Mouse (Mus musculus) right cerebral cortex, postnatal 14 days (tissue): Measurements from ENCODE around the gene Nr2e3.
"Not testable (repeated sequence)": the region's sequence is repeated elsewhere in the genome, so short reads cannot be mapped to it uniquely, and the experiment has no call there.

ENCODE experiments used
- DNase-seq: peaks from one replicate; pipeline ENCODE4 v3.0.0; 2022

The Nr2e3 gene

DNA sequence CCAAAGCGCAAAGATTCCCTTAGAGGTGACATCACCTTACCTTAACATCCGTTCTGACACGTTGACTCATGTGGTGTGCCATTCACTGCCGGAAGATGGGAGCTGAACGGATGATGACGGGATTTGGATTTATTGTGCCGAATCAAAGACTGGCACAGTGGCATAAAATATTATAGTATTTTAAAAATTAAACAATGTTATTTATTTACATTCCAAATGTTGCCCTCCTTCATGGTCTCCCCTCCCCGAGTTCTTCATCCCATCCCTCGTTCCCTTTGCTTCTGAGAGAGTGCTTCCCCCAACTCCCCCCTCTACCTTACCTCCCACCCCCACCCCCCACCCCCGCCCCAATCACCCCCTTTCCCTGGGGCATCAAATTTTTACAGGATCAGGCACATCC lies at the start of gene Nr2e3:
TSS of gene Nr2e3 (minus strand) at position 101 of the 400 bp plus-strand sequence.
- no peak for DNase-seq

DNA sequence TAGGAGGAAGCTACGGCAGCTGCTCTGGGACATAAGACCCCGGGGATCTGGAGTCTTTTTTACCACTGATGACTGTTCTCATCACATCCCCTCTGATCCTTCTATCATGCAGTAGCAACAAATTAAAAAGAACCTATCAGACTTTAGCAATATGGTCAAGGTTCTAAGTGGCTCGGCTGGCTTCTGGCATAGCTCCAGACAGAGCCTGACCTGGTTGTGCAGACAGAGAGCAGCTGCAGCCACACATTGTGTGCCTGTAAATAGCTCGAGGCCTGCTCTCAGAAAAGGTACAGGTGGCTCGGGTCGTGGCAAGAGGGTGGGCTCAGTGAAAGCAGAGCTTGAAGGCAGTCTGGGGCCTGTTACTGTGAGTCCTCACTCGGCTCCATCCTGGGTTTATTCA lies 48.5 kb upstream of the Nr2e3 start:
- DNase-seq: no peak

DNA sequence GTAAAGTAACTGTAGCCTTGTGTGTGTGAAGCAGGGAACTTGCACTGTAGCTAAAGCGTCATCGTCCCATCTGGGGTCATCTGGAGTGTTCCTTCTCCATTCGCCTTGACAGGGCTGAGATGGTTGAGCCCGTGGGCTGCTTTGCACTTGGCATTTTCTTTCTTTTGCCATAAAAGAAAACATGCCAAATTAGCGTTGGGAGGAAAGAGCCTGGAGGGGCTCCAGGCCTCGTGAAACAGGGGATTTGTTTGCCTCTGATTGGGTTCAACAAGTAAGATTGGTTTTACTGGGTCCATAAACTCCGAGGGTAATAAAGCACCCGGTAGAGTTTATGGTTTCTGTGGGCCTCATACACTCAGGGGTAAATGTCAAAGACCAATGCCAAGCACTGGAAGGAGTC lies 41.9 kb upstream of the Nr2e3 start:
- no peak for DNase-seq

DNA sequence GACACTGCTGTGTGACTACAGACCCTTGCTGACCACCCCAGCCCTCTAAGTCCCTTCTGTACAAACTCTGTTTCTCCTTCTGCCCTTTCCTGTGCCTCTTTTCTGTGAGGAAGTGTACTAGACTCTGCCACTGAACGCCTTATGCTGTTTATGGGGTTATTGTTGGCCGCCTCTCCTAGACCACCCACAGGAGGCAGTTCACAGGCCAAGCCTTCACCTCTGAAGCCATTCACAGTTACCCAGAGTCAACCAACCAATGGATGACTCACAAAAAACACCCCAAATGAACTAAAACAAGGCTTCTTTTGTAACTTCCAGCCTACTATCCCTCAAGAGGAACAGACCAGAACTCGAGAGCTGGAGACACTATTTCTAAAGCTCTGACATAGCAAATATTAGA lies 41.0 kb upstream of the Nr2e3 start:
- no peak for DNase-seq

DNA sequence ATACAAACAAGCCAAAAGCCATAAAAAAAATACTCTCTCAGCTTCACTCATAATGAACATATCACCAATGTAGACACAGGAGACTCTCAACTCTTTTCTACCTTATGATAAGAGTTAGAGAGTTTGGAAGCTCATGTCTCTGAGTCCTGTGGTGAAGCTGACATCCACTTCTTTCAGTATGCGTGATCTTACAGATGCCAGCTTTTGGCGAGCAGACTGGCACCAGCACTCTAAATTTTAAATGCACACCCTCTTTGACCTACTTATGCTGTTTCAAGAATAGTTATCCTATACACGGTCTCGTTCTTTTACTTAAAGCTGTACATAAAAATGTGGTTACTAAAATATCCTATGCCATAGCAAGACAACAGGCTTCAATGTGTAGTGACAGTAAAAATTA lies 37.3 kb upstream of the Nr2e3 start:
- no peak for DNase-seq

DNA sequence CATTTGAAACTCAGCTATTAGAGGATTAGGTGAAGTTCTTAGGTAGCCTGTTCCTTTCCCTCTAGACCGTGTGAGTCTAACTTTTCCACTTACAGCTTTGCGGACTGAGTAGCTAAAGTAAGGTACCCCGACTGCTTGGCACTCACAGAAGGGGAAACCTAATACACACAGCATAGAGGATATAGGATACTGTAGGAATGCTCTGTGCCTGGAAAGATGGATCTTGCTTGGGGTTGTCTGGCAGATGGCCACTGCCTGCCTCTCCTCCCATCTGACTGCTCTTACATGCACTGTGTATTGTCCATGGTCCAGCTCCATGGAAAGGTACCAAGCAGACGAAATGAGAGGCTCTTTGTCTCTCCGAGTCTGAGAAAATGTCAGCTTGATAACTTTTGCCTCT lies 30.9 kb upstream of the Nr2e3 start:
- no peak for DNase-seq

DNA sequence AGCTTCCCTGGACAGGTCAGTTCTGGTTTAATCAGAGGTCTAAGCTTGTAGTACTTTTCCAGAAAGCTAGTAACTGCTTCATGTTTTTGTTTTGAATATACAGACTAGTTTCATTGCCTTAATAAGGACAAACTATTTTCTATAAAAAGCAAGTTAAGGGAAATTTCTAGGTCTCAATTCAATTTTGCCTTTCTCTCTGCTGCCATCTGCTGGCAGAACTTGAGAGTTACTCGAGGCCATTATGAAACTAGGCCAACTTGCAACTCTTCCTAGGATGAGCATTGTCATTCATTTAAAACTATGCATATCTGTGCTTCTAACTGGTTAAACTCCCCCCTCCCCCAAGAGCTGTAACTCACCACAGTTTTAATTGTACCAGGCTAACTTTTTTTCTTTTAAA lies 29.4 kb upstream of the Nr2e3 start:
- DNase-seq: peak; percentile 72

DNA sequence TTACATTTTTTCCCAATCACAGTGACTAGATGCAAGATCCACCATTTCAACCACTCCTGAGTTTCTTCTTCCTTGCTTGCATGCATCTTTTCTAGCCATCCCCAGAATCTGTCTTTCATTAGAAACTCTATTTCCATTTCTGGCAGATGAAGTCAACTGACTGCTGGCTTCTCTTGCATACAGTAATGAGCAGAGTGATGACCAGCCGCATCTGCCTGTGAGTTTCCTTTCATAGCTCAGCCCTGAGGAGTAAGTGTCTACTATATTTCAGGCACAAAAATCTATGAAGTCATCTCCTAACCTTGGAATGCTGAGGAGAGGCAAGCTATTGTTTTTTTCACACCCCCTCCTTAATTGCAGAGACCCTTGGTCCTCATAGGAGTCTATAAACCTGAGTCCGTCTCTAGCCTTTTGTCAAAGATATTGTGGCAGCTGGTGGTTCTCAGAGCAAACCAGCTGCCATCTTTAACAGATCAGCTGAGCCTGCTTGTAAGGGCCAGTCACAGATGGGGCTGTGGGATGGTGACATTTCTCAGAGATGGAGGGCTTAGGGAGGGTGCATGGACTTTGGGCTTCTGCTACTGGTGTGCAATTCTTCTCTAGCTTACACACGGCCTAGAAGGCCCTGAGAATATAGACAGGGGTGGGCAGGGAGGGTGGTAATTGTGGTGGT lies 25.6 kb upstream of the Nr2e3 start:
- DNase-seq: no peak

DNA sequence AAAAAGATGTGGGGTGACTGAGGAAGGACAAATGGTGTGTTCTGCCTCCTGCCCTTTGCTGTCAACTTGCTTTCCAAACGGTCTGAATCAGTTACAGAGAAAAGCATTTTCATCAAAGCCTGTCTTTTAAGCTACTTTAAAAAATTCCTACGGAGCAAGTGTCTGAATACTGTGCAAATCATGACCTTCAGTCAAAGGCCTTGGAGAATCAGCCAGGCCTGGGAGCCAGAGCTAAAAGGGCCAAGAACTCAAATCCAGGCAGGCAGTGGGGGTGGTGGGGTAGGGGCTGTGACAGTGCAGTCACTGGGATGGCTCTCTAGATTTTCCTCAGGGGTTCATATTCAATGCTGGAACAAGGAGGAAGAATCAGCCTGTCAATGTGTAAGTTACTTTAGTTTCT lies 20.7 kb upstream of the Nr2e3 start:
- no peak for DNase-seq

DNA sequence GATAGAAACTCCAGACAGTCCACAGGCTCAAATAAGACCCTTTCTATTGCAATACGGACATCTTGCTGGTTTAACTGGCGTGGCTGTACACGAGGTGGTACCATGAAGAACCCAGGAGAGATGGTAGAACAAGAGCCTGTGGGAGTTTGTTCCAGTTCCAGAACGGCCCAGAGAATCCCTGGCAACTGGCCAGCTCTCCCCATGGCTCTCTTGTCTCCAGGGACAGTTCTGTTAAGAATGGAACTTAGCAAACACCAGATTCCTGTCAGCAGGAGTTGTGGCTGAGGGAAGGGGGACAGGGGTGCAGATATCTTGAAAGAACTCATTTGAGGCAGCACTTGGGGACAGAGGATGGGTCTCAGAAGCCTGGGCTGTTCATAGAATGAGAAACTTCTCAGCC lies 10.8 kb upstream of the Nr2e3 start:
- no peak for DNase-seq

DNA sequence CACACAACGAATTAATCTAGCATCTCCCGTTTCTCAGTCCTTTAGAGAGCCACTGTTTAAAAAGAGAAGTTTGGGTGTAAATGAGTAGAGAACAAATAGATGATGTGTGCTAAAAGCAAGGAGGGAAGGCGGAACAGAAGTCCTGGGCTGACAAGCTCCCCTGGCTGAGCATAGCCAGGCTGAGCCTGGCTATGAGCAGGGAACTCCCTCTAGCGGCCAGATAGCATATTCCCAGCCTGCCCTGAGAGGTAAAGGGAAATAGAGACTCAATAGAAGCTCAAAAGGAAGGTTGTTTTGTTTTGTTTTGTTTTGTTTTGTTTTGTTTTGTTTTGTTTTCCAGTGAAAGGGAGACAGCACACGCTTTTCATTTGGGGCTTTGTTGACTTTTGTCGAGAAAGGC lies 8.9 kb upstream of the Nr2e3 start:
- peak; percentile 76 for DNase-seq

DNA sequence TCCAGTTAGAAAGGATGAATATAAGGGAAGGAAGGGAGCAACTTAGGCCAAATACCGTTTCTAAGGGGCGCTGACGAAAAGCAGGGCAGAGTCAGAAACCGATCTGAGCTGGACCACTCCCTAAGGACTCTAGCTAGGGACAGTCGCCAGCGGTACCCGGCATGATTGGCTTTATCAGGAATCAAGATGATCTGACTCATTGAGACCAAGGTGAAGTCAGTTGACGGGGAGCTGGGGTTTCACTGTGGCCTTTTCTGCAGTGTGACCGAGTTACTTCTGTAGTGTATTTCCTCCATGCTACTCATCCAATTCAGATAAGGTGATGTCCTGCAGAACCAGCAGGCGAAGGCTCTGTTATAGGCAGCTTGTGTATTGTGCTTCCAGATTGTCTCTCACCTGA lies 4.6 kb upstream of the Nr2e3 start:
- DNase-seq: no peak

DNA sequence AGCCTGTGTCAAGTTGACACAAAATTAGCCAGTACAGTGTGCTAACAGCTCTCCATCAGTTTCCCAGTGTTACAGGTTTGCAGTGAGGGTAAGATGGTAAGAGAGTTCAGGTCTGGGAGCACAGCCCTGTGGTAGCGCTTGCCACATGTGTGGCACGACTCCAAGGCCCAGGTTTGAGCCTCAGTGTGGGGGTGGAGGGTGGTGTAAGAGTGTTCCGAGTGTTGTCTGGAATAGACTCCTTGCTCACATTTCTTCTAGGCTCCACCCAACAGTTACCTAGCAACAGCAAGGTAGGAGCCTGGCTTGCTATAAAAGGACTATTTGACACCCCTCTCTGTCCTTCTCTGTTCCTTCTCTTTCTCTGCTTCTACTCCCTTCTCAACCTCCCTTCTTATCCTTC lies 3.9 kb upstream of the Nr2e3 start:
- no peak for DNase-seq

DNA sequence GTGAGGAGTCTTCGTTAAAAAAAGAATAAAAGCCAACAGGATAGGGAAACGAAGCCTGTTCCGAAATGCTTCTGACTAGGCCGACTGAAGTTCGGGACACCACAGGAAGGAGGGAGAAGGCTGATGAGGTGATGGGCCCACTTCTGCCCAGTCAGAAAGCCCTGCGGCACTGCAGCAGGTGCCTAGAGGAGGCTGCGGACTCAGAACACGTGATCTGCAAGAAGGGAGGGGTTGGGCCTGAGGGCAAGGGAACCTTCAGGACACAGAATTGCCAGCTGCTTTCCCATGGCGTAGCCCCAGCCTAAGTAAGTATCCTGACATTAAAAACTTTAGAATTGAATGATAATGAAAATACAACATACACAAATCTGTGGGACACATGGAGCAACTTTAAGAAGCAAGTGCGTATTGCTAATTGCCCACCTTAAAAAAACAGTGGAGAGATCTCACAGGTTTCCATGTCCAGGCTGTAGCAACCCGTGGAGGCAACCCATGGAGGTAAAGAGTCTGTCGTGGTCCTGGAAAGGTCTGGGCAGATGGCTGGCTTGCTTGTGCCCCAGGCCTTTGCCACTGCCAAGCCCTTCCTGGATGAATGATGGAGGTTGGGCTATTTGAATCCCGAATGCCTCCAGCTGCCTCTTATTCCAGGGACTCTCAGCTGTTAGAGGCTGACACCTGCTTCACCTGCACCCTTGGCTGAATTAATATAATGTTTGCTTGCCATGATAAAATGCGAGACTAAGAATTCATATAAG lies 919 bp upstream of the Nr2e3 start:
- no peak for DNase-seq

DNA sequence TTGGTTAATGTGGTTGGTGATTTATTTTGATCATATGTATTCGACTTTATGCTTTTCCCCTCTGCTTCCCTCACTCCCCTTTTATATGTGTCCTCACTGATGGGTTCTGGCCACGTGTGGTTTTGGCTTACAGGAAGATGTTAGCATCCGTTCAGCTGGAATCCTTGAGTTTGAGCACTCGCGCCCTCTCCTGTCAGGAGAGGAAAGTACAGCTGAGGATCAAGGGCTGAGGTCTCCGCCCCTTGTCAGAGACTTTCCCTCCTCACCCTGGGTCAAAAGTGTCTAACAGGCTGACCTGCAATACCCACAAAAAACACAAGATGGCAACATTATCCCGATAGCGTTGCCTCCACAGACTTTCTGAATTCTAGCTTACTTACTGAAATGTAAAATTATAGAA lies 1.2 kb downstream of the Nr2e3 start:
- peak; percentile 57 for DNase-seq

DNA sequence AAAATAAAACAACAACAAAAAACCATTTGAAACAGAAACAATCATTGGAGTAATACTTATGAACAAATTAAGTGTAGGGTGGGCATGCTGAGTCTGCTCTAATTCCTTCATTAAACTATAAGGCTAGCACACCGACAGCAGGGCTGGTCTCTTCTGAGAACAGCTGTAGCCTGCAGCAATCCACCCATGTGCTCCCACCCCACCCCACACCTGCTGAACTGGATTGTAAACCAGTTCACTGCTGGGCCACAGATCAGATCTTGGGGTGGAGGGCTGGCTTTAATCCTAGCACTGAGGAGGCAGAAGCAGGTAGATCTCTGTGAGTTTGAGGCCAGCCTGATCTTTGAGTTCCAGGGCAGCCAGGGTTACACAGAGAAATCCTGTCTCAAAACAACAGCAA lies 2.3 kb downstream of the Nr2e3 start:
- DNase-seq: not testable (repeated sequence)

DNA sequence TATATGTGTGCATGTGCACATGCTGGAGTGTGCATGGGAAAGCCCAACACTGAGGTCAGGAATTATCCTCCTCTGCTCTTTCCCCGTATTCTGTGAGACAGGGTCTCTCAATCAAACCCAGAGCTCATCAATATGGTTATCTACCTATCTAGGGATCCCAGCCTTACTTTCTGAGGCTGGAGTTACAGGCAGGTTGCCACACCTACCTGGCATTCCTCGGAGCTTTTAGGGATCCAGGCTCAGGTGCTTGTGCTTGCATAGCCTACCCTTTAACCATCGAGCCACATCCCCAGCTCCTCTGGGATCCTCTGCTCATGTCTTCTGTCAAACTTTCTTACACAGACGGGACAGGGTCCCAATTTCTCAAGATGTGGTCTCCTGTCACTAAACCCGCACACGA lies 4.0 kb downstream of the Nr2e3 start:
- no peak for DNase-seq

DNA sequence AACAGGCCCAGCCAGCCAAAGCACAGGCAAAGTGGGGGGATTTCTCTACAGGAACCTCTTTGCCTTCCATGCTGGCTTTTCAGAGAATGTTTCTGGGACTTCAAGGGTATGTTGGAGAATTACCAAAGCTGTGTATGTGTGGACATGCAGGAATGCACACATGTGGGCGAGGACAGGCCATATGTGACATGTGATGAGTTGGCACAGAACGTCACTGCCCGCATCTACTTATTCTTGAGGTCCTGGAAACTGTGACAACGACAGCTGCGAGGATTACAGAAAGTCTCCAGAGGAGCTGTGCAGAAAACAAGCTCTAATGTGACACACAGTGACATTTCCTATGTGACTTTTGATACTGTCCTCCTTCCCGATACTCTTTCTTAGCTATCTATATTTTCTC lies 4.8 kb downstream of the Nr2e3 start:
- DNase-seq: no peak

DNA sequence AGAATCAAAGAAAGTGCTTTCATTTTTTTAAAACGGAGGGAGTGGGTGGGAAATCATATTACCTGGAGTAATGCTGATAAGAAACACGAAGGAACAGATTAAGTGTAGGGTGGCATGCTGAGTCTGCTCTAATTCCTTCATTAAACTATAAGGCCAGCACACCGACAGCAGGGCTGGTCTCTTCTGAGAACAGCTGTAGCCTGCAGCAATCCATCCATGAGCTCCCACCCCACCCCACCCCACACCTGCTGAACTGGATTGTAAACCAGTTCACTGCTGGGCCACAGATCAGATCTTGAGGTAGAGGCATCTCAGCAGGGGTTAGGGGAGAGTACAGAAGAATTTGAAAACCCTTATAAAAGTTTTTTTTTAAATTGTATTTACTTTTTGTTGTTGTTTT lies 5.3 kb downstream of the Nr2e3 start:
- DNase-seq: no peak

DNA sequence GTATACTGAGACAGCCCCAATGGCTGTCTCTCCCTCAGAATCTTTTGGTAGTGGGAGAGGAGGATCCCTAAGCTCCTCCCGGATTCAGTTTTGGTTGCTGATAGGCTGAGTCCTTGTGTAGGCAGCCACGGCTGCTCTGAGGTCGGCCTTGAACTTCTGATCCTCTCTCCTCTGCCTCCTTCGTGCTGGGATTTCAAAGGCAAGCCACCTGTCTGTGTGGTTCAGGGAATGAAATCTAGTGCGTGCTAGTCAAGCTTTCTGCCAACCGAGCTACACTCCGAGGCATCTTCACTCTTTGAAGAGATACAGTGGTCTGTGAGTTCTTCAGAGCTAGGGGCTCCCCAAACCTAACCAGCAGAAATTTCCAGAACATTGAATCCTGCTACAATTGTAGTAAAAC lies 6.9 kb downstream of the Nr2e3 start:
- no peak for DNase-seq

DNA sequence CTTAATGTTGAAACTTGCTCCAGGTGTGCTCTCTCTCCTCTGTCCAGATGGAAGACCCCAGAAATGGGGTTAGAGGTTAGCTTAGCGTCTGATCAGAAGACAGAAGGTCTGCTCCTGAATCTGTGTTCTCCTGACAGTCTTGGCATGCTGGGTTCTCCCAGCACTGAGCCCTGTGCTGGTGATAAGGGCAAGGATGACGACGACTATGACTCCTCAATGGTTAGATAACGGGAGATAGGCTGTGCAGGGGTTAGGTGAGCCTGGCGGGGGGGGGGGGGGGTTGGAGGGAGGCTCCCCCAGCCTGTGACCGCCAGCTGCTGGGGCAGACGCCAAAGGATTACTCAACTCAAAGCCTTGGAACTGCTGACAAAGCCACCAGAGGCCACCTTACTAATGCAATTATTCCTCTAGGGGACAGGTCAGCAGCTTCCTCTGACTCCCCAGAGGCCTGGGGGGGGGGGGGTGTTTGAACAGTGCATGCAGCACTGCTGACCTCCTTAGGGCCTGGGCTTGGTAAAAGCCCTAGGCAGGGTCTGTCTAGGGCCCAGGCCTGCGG lies 7.9 kb downstream of the Nr2e3 start:
- DNase-seq: no peak

DNA sequence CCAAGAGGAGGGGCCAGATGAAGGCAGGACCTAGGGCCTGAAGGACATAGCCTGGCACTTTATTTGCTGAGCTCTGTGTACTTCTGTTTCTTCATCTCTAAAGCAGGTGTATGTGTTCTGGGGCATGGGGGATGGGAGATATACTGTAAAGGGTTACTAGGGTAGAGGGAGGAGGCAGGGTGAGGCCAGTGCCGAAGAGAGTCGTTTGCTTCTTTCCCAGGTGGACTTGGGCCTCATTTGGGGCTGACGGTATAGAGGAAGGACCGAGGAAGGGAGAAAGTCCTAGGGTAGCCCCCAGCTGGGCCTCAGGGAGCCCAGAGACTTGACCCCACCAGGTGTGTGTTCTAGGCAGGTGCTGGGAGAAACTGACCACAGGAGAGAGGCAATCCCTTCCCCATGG lies 8.5 kb downstream of the Nr2e3 start:
- DNase-seq: no peak

DNA sequence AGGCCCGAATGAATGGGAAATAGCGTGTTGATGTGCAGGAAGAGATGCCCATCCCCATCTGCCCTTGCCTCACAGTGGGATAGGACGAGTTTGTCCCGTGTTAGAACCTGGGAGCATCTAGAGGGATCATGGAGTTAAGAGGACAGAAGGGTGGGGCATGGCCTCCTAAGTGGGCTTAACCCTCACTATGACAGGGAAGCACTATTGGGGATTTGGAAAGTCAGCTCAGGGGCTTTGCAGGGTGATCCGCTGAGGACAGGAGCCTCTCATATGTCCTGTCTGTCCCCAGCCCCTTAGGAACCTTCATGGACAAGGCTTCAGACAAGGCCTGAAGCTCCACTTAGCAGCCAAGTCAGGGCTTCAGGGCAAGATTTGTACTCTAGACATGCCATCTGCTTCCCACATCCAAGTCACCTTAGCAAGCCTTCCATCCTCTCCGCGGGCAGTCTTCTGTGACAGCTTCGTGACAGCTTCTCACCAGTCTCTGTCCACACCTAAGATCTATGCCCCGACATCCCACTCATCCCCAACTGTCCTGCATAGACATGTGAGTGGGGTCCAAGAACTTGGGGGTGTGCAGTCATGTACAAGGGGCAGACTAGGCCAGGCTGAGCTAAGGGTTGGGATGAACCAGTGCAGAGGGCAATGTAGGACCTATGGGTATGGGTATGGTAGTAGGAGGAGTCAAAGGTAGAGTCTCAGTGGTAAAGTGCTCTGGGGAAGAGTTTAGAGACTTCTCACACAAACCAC lies 9.3 kb downstream of the Nr2e3 start:
- no peak for DNase-seq

DNA sequence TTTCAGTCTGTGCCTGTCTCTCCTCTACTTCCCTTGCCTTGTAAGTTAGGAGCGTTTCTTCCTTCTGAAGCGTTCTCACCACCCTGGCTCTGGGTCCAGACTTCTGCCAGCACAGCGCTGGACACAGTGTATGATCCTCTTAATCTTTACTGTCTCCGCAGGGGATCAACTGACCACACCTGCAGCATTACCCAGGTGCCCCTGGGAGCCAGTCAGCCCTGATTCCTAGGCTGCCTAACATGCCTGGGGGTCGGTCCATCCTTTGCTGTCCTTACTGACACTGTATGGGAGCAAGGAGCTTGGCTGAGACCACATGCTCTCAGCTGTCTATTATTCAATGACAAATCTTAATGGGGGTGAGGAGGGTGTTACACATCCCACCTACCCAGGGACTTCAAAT lies 10.5 kb downstream of the Nr2e3 start:
- DNase-seq: no peak
